Mouse (Mus musculus): Measurements from ENCODE around the gene Rad17. TPM values are rescaled to one million over a fixed set of nuclear protein-coding genes. Genes with fewer than 3 reads are reported as not detected.

Rad17 gene
- polyA plus RNA-seq, 1 experiment from 2014 or later = 17.0 TPM

GRCm38 (mm10) chr13:100658091-100658490 lies 7.2 kb upstream of the Rad17 start:
- ATAC-seq (replicated peaks) = no peak
- no peak overlapping the region for H3K27ac ChIP-seq
- 90% methylated on average over 5 of the region's 5 CpGs for WGBS
- H3K9ac ChIP-seq = no peak overlapping the region
- H3K4me3 ChIP-seq = no peak overlapping the region
- H3K9me3 ChIP-seq = no peaks in the 10 kb centered on the region
- H3K4me2 ChIP-seq = no peak overlapping the region
- H3K36me3 ChIP-seq (replicated peaks) = no peaks in the 10 kb centered on the region
- H3K4me1 ChIP-seq = peaks cover 6% of the 10 kb centered on the region; the same call in 1 of the 2 replicates
- no peaks in the 10 kb centered on the region for H3K27me3 ChIP-seq (replicated peaks)

- Histone ChIP-seq H3K4me1 (peaks cover 15% of the 10 kb centered on the region), H3K9me3 (no peaks in the 10 kb centered on the region), H3K36me3 (replicated peaks) (0 out of 2 replicates have a peak, but pooled peaks cover 2% of the 10 kb centered on the region), H3K9ac (peak within 1 kb of the TSS; percentile 81), H3K27me3 (replicated peaks) (no peaks in the 10 kb centered on the region), H3K27ac (peak within 1 kb of the TSS; percentile 98), H3K4me3 (peak within 1 kb of the TSS; percentile 60), H3K4me2 (peak within 1 kb of the TSS; percentile 73)
- 0% methylated on average over 59 of the region's 63 CpGs for WGBS
- no peak for ATAC-seq (replicated peaks)
Observed at GRCm38 (mm10) chr13:100651439-100652186, 762 bp upstream of the Rad17 start, which contains the start of gene Taf9. Gene Taf9 (plus strand): TSS chr13:100651579.

GRCm38 (mm10) chr13:100648223-100648622 lies 2.6 kb downstream of the Rad17 start:
- H3K4me3 ChIP-seq = no peak overlapping the region
- H3K4me1 ChIP-seq = peaks cover 10% of the 10 kb centered on the region
- H3K27me3 ChIP-seq (replicated peaks) = no peaks in the 10 kb centered on the region
- peaks cover 25% of the 10 kb centered on the region; the same call in 1 of the 2 replicates for H3K36me3 ChIP-seq (replicated peaks)
- 95% methylated on average over 8 of the region's 8 CpGs for WGBS
- no peak for ATAC-seq (replicated peaks)
- H3K27ac ChIP-seq = no peak overlapping the region
- H3K9me3 ChIP-seq = no peaks in the 10 kb centered on the region
- no peak overlapping the region for H3K9ac ChIP-seq
- no peak overlapping the region for H3K4me2 ChIP-seq

GRCm38 (mm10) chr13:100642471-100643209 lies 8.2 kb downstream of the Rad17 start:
- Histone ChIP-seq H3K4me2 (no peak overlapping the region), H3K4me1 (no peaks in the 10 kb centered on the region), H3K27ac (no peak overlapping the region), H3K36me3 (replicated peaks) (peaks cover 49% of the 10 kb centered on the region), H3K27me3 (replicated peaks) (no peaks in the 10 kb centered on the region), H3K9ac (no peak overlapping the region), H3K4me3 (no peak overlapping the region), H3K9me3 (no peaks in the 10 kb centered on the region)
- ATAC-seq (replicated peaks) = no peak
- 95% methylated on average over 4 of the region's 4 CpGs for WGBS

GRCm38 (mm10) chr13:100634106-100634691 lies 16.7 kb downstream of the Rad17 start:
- H3K4me1 ChIP-seq = no peaks in the 10 kb centered on the region
- WGBS = 97% methylated on average over 3 of the region's 3 CpGs
- no peak overlapping the region for H3K9ac ChIP-seq
- H3K4me2 ChIP-seq = no peak overlapping the region
- no peak overlapping the region for H3K27ac ChIP-seq
- H3K9me3 ChIP-seq = no peaks in the 10 kb centered on the region
- no peak for ATAC-seq (replicated peaks)
- H3K4me3 ChIP-seq = no peak overlapping the region
- no peaks in the 10 kb centered on the region for H3K27me3 ChIP-seq (replicated peaks)
- peaks cover 50% of the 10 kb centered on the region for H3K36me3 ChIP-seq (replicated peaks)

GRCm38 (mm10) chr13:100622241-100622640 lies 28.6 kb downstream of the Rad17 start:
- peaks cover 6% of the 10 kb centered on the region for H3K27me3 ChIP-seq (replicated peaks)
- H3K36me3 ChIP-seq (replicated peaks) = peaks cover 43% of the 10 kb centered on the region
- H3K4me2 ChIP-seq = no peak overlapping the region
- no peak overlapping the region for H3K27ac ChIP-seq
- 88% methylated on average over 4 of the region's 4 CpGs for WGBS
- H3K9me3 ChIP-seq = no peaks in the 10 kb centered on the region
- no peak overlapping the region for H3K4me3 ChIP-seq
- no peak overlapping the region for H3K9ac ChIP-seq
- no peaks in the 10 kb centered on the region for H3K4me1 ChIP-seq
- no peak for ATAC-seq (replicated peaks)

GRCm38 (mm10) chr13:100617583-100617982 lies 33.3 kb downstream of the Rad17 start:
- 88% methylated on average over 13 of the region's 13 CpGs for WGBS
- Histone ChIP-seq H3K4me3 (no peak overlapping the region), H3K27ac (no peak overlapping the region), H3K9ac (no peak overlapping the region), H3K4me1 (peaks cover 3% of the 10 kb centered on the region), H3K4me2 (no peak overlapping the region), H3K27me3 (replicated peaks) (peaks cover 6% of the 10 kb centered on the region), H3K9me3 (no peaks in the 10 kb centered on the region), H3K36me3 (replicated peaks) (peaks cover 22% of the 10 kb centered on the region)
- ATAC-seq (replicated peaks) = no peak

GRCm38 (mm10) chr13:100616181-100617087 lies 34.4 kb downstream of the Rad17 start, which contains the start of gene Marveld2:
Gene Marveld2 (minus strand): TSS chr13:100616971.
- H3K9ac ChIP-seq = peak within 1 kb of the TSS; percentile 50
- ATAC-seq (replicated peaks) = peak; percentile 72
- H3K27ac ChIP-seq = no peak within 1 kb of the TSS
- peak within 1 kb of the TSS; percentile 84 for H3K4me2 ChIP-seq
- 4% methylated on average over 75 of the region's 77 CpGs for WGBS
- H3K36me3 ChIP-seq (replicated peaks) = peaks cover 13% of the 10 kb centered on the region
- peaks cover 3% of the 10 kb centered on the region for H3K4me1 ChIP-seq
- H3K27me3 ChIP-seq (replicated peaks) = peaks cover 6% of the 10 kb centered on the region
- no peaks in the 10 kb centered on the region for H3K9me3 ChIP-seq
- H3K4me3 ChIP-seq = peak within 1 kb of the TSS; percentile 53

GRCm38 (mm10) chr13:100612903-100613302 lies 37.9 kb downstream of the Rad17 start:
- Histone ChIP-seq H3K4me2 (no peak overlapping the region), H3K4me1 (peaks cover 3% of the 10 kb centered on the region), H3K9ac (no peak overlapping the region), H3K36me3 (replicated peaks) (no peaks in the 10 kb centered on the region; the same call in 1 of the 2 replicates), H3K9me3 (no peaks in the 10 kb centered on the region), H3K27ac (no peak overlapping the region), H3K27me3 (replicated peaks) (peaks cover 6% of the 10 kb centered on the region), H3K4me3 (no peak overlapping the region)
- ATAC-seq (replicated peaks) = no peak
- WGBS = 64% methylated on average over 2 of the region's 2 CpGs

GRCm38 (mm10) chr13:100612251-100612650 lies 38.6 kb downstream of the Rad17 start:
- Histone ChIP-seq H3K4me3 (no peak overlapping the region), H3K4me1 (peaks cover 3% of the 10 kb centered on the region), H3K9ac (no peak overlapping the region), H3K9me3 (no peaks in the 10 kb centered on the region), H3K36me3 (replicated peaks) (no peaks in the 10 kb centered on the region), H3K27me3 (replicated peaks) (no peaks in the 10 kb centered on the region; the same call in 1 of the 2 replicates), H3K27ac (no peak overlapping the region), H3K4me2 (no peak overlapping the region)
- ATAC-seq (replicated peaks) = no peak
- 96% methylated on average over 10 of the region's 10 CpGs for WGBS

GRCm38 (mm10) chr13:100611266-100611665 lies 39.6 kb downstream of the Rad17 start:
- Histone ChIP-seq H3K27me3 (replicated peaks) (no peaks in the 10 kb centered on the region), H3K4me1 (no peaks in the 10 kb centered on the region), H3K9ac (no peak overlapping the region), H3K36me3 (replicated peaks) (no peaks in the 10 kb centered on the region), H3K27ac (no peak overlapping the region), H3K4me3 (no peak overlapping the region), H3K9me3 (no peaks in the 10 kb centered on the region), H3K4me2 (no peak overlapping the region)
- ATAC-seq (replicated peaks) = no peak
- 96% methylated on average over 13 of the region's 13 CpGs for WGBS

Data from midbrain, embryonic 15.5 days (tissue).